Mouse (Mus musculus): ENCODE measurements around the gene Gm6583.
A peak's percentile ranks its signal among the peaks of the same experiment; 100 is the strongest.

The Gm6583 gene

GRCm38 (mm10) chr5:112367929-112368328 is 12.1 kb upstream of the Gm6583 start:
- DNase-seq (ENCODE audit: low spot score in 2 of 2): no peak

GRCm38 (mm10) chr5:112367338-112367737 is 11.5 kb upstream of the Gm6583 start:
- DNase-seq (ENCODE audit: low spot score in 2 of 2): no peak

- DNase-seq (ENCODE audit: low spot score in 2 of 2): no peak
Observed at GRCm38 (mm10) chr5:112366879-112367278, 11.0 kb upstream of the Gm6583 start.

GRCm38 (mm10) chr5:112364184-112364797 is 8.5 kb upstream of the Gm6583 start:
- no peak for DNase-seq (ENCODE audit: low spot score in 2 of 2)

- no peak for DNase-seq (ENCODE audit: low spot score in 2 of 2)
Observed at GRCm38 (mm10) chr5:112360077-112360476, 4.2 kb upstream of the Gm6583 start.

- DNase-seq (ENCODE audit: low spot score in 2 of 2): no peak
Observed at GRCm38 (mm10) chr5:112359520-112359919, 3.7 kb upstream of the Gm6583 start.

GRCm38 (mm10) chr5:112356322-112356721 is 489 bp upstream of the Gm6583 start:
- DNase-seq (ENCODE audit: low spot score in 2 of 2): no peak

GRCm38 (mm10) chr5:112355493-112355892 is 340 bp downstream of the Gm6583 start:
- DNase-seq (ENCODE audit: low spot score in 2 of 2): no peak

GRCm38 (mm10) chr5:112349169-112349568 is 6.7 kb downstream of the Gm6583 start:
- DNase-seq (ENCODE audit: low spot score in 2 of 2): no peak

- no peak for DNase-seq (ENCODE audit: low spot score in 2 of 2)
Observed at GRCm38 (mm10) chr5:112346211-112346965, 9.4 kb downstream of the Gm6583 start.

- peak in 1 of 2 experiments; percentile 74 for DNase-seq (ENCODE audit: low spot score in 2 of 2)
Observed at GRCm38 (mm10) chr5:112344092-112344960, 11.5 kb downstream of the Gm6583 start.

GRCm38 (mm10) chr5:112343205-112343595 is 12.6 kb downstream of the Gm6583 start:
- DNase-seq (ENCODE audit: low spot score in 2 of 2): no peak

GRCm38 (mm10) chr5:112342463-112343204 is 13.2 kb downstream of the Gm6583 start, which contains the start of the genes Srrd and Hps4:
Gene Srrd (minus strand): TSS chr5:112343040.
Gene Hps4 (plus strand): TSS chr5:112343083.
- DNase-seq (ENCODE audit: low spot score in 2 of 2): peak; percentile 92 to 94

- DNase-seq (ENCODE audit: low spot score in 2 of 2): peak in 1 of 2 experiments; percentile 38
Observed at GRCm38 (mm10) chr5:112339215-112339614, 16.6 kb downstream of the Gm6583 start.

GRCm38 (mm10) chr5:112337004-112337403 is 18.8 kb downstream of the Gm6583 start:
- no peak for DNase-seq (ENCODE audit: low spot score in 2 of 2)

- DNase-seq (ENCODE audit: low spot score in 2 of 2): peak in 1 of 2 experiments; percentile 61
Observed at GRCm38 (mm10) chr5:112335473-112335872, 20.4 kb downstream of the Gm6583 start.

- DNase-seq (ENCODE audit: low spot score in 2 of 2): no peak
Observed at GRCm38 (mm10) chr5:112329805-112330564, 25.8 kb downstream of the Gm6583 start.

GRCm38 (mm10) chr5:112327854-112328253 is 28.0 kb downstream of the Gm6583 start:
- DNase-seq (ENCODE audit: low spot score in 2 of 2): no peak

GRCm38 (mm10) chr5:112326446-112327009 is 29.3 kb downstream of the Gm6583 start:
- DNase-seq (ENCODE audit: low spot score in 2 of 2): no peak

All from right cerebral cortex, postnatal 10 days (tissue).